Mouse (Mus musculus): ENCODE data around the gene Ube2cbp. TPM values are rescaled to one million over a fixed set of nuclear protein-coding genes. Genes with fewer than 3 reads are reported as not detected.
A peak's percentile ranks its signal among the peaks of the same experiment; 100 is the strongest.

Ube2cbp gene
- polyA plus RNA-seq, 1 experiment from 2014 or later, result 1.4 TPM

DNA sequence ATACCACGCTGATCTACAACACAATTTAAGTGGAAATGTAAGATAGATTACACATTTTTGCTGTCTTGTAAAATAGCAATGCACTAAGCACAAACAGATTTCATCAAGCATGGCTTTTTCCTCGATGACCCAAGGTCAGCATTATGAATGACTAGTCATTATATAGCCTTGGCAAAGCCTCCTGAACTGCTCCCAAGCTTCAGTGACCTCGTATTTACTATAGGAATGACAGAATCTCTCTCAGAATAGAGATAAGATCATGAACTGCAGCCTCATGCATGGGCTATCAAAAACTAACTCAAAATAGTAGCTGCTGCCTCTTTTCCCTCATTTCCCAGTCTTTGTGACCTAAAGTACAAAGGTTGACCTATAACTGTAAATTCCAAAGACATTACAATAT, 128.4 kb downstream of the Ube2cbp start:
- Histone ChIP-seq H3K9ac (replicated peaks; ENCODE audit: low read depth) (no peak overlapping the region), H3K4me2 (replicated peaks; ENCODE audit: low read depth, low read length) (no peak overlapping the region), H3K4me1 (ENCODE audit: insufficient read depth, low read depth, low read length) (no peaks in the 10 kb centered on the region), H3K9me3 (ENCODE audit: low read length) (no peaks in the 10 kb centered on the region), H3K36me3 (ENCODE audit: insufficient read depth, low read length) (no peaks in the 10 kb centered on the region), H3K27ac (ENCODE audit: low read length) (no peak overlapping the region), H3K4me3 (ENCODE audit: low read depth, low read length) (no peak overlapping the region), H3K27me3 (replicated peaks; ENCODE audit: insufficient read depth, low read length) (no peaks in the 10 kb centered on the region)
- DNase-seq (ENCODE audit: low spot score) (peak; percentile 4), ATAC-seq (no peak)
- WGBS, result 36% methylated on average over 3 of the region's 3 CpGs
- TF ChIP-seq CTCF (IDR thresholded peaks at IDR 0.05) (no peak), EP300 (IDR thresholded peaks at IDR 0.05) (no peak)

DNA sequence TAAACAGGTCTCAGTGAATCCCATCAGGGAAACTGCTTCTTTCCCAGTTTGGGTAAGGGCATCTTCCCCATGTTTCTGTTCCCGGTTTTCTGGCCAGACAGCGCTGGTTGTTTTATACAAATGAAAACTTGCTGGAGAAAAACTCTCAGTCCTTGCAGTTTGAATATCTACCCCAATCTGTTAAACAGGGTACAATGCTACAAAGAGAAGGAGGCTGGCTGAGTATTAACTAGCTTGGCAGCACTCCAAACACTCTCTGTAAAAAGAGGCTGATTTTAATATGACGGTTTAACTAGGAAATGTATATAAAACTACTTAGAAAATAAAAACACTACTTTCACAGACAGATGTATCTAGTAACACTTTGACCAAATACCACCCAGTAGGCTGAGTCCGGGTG, 129.2 kb downstream of the Ube2cbp start:
- H3K36me3 ChIP-seq (ENCODE audit: insufficient read depth, low read length), result no peaks in the 10 kb centered on the region
- H3K27me3 ChIP-seq (replicated peaks; ENCODE audit: insufficient read depth, low read length), result no peaks in the 10 kb centered on the region
- no peaks in the 10 kb centered on the region for H3K9me3 ChIP-seq (ENCODE audit: low read length)
- no peak overlapping the region for H3K4me3 ChIP-seq (ENCODE audit: low read depth, low read length)
- no peak for DNase-seq (ENCODE audit: low spot score)
- 29% methylated on average over 4 of the region's 4 CpGs for WGBS
- no peaks in the 10 kb centered on the region for H3K4me1 ChIP-seq (ENCODE audit: insufficient read depth, low read depth, low read length)
- TF ChIP-seq EP300 (IDR thresholded peaks at IDR 0.05) (no peak), CTCF (IDR thresholded peaks at IDR 0.05) (no peak)
- no peak overlapping the region for H3K9ac ChIP-seq (replicated peaks; ENCODE audit: low read depth)
- H3K4me2 ChIP-seq (replicated peaks; ENCODE audit: low read depth, low read length), result no peak overlapping the region
- ATAC-seq, result no peak
- no peak overlapping the region for H3K27ac ChIP-seq (ENCODE audit: low read length)

DNA sequence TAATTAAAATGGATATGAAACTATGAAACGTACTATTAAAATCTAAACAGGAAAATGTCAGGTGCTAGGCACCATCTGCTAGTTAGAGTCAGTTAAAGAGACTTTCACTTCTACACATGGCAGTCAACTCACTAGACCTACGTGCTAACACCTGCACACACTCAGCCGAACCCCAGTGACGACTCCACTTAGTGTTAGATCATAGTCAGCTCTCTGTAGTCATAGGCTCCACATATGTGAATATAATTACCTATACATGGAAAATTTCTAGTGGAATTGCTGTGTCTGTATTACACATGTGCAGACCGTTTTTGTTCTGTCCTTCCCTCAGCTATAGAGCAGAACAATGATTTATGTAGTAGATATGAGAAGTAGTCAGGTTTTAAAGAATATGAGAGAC, 130.4 kb downstream of the Ube2cbp start:
- no peaks in the 10 kb centered on the region for H3K27me3 ChIP-seq (replicated peaks; ENCODE audit: insufficient read depth, low read length)
- DNase-seq (ENCODE audit: low spot score) (no peak), ATAC-seq (no peak)
- no peaks in the 10 kb centered on the region for H3K4me1 ChIP-seq (ENCODE audit: insufficient read depth, low read depth, low read length)
- WGBS, result 89% methylated on average over 5 of the region's 5 CpGs
- TF ChIP-seq EP300 (IDR thresholded peaks at IDR 0.05) (no peak), CTCF (IDR thresholded peaks at IDR 0.05) (no peak)
- no peak overlapping the region for H3K9ac ChIP-seq (replicated peaks; ENCODE audit: low read depth)
- no peak overlapping the region for H3K4me3 ChIP-seq (ENCODE audit: low read depth, low read length)
- H3K27ac ChIP-seq (ENCODE audit: low read length), result no peak overlapping the region
- no peaks in the 10 kb centered on the region for H3K9me3 ChIP-seq (ENCODE audit: low read length)
- no peak overlapping the region for H3K4me2 ChIP-seq (replicated peaks; ENCODE audit: low read depth, low read length)
- no peaks in the 10 kb centered on the region for H3K36me3 ChIP-seq (ENCODE audit: insufficient read depth, low read length)

DNA sequence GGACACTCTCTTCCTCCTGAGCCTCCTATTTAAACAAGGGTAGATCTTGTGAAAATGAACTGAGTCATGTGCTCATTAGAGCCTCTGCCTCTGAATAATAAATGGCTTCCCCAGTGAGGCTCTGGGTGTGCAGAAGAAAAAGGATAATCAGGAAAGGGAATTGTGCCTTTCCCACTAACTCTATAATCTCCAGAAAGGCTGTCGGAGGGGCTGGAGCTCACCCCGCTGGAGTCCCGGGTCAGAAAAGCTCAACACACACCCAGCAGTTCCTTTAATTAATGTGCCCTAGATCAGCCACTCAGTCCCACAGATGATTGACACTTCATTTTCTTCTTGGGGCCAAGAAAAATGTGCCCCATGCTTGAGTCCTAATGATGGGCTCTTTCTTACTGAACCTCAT, 134.2 kb downstream of the Ube2cbp start:
- ATAC-seq (no peak), DNase-seq (ENCODE audit: low spot score) (no peak)
- Histone ChIP-seq H3K4me3 (ENCODE audit: low read depth, low read length) (no peak overlapping the region), H3K36me3 (ENCODE audit: insufficient read depth, low read length) (no peaks in the 10 kb centered on the region), H3K27ac (ENCODE audit: low read length) (no peak overlapping the region), H3K27me3 (replicated peaks; ENCODE audit: insufficient read depth, low read length) (no peaks in the 10 kb centered on the region), H3K4me2 (replicated peaks; ENCODE audit: low read depth, low read length) (no peak overlapping the region), H3K9me3 (ENCODE audit: low read length) (no peaks in the 10 kb centered on the region), H3K4me1 (ENCODE audit: insufficient read depth, low read depth, low read length) (no peaks in the 10 kb centered on the region), H3K9ac (replicated peaks; ENCODE audit: low read depth) (no peak overlapping the region)
- TF ChIP-seq EP300 (IDR thresholded peaks at IDR 0.05) (no peak), CTCF (IDR thresholded peaks at IDR 0.05) (no peak)
- 81% methylated on average over 3 of the region's 3 CpGs for WGBS

DNA sequence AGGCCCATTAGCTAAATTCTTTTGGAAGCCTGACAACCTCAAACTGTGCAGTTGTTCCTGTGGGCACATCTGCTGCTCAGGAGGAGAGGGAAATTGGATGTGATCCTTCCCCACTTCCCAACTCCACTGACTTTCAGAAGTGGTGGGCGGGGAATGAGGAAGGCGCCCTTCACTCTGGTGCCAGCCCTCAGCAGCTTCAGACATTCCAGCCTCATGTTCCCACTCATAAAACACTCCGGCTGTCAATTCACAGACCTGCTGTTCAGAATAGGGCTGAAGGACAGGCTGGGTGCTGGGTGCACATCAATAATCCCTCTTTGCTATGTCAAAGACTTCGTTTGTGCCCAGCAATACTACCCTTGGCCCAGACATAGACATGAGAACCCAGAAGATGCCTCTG, 136.5 kb downstream of the Ube2cbp start:
- Histone ChIP-seq H3K9me3 (ENCODE audit: low read length) (no peaks in the 10 kb centered on the region), H3K36me3 (ENCODE audit: insufficient read depth, low read length) (no peaks in the 10 kb centered on the region), H3K4me2 (replicated peaks; ENCODE audit: low read depth, low read length) (no peak overlapping the region), H3K9ac (replicated peaks; ENCODE audit: low read depth) (no peak overlapping the region), H3K27me3 (replicated peaks; ENCODE audit: insufficient read depth, low read length) (no peaks in the 10 kb centered on the region), H3K4me3 (ENCODE audit: low read depth, low read length) (no peak overlapping the region), H3K4me1 (ENCODE audit: insufficient read depth, low read depth, low read length) (no peaks in the 10 kb centered on the region), H3K27ac (ENCODE audit: low read length) (no peak overlapping the region)
- 43% methylated on average over 4 of the region's 4 CpGs for WGBS
- no peak for TF ChIP-seq EP300 (IDR thresholded peaks at IDR 0.05)
- no peak for ATAC-seq
- DNase-seq (ENCODE audit: low spot score), result no peak

DNA sequence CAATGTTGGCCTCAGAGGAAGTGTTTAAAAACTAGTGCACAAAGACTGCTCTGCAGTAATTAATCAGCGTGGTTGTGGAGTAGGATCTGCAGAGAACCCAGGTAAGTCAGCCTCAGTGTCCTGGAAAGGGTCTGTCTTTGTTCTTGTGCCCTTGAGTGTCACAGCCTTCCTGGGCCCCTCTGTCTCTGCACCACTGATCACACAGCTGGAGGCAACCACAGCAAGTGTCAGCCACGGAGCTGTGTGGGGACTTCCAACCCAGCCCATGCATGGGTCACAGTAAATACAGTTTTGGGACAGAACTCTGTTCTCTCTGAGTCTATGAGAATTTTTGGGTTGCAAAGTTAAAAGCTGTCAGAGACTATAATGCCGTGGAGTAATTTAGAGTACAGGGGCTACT, 137.4 kb downstream of the Ube2cbp start:
- no peak for TF ChIP-seq CTCF (IDR thresholded peaks at IDR 0.05)
- TF ChIP-seq EP300 (IDR thresholded peaks at IDR 0.05), result no peak
- H3K4me3 ChIP-seq (ENCODE audit: low read depth, low read length), result no peak overlapping the region
- H3K27me3 ChIP-seq (replicated peaks; ENCODE audit: insufficient read depth, low read length), result no peaks in the 10 kb centered on the region
- H3K36me3 ChIP-seq (ENCODE audit: insufficient read depth, low read length), result no peaks in the 10 kb centered on the region
- H3K4me1 ChIP-seq (ENCODE audit: insufficient read depth, low read depth, low read length), result no peaks in the 10 kb centered on the region
- WGBS, result 70% methylated on average over 3 of the region's 3 CpGs
- no peaks in the 10 kb centered on the region for H3K9me3 ChIP-seq (ENCODE audit: low read length)
- no peak overlapping the region for H3K9ac ChIP-seq (replicated peaks; ENCODE audit: low read depth)
- no peak overlapping the region for H3K27ac ChIP-seq (ENCODE audit: low read length)
- no peak overlapping the region for H3K4me2 ChIP-seq (replicated peaks; ENCODE audit: low read depth, low read length)
- ATAC-seq, result no peak
- no peak for DNase-seq (ENCODE audit: low spot score)

- H3K4me3 ChIP-seq (ENCODE audit: low read depth, low read length), result no peak overlapping the region
- H3K9me3 ChIP-seq (ENCODE audit: low read length), result no peaks in the 10 kb centered on the region
- H3K27ac ChIP-seq (ENCODE audit: low read length), result no peak overlapping the region
- no peak overlapping the region for H3K9ac ChIP-seq (replicated peaks; ENCODE audit: low read depth)
- TF ChIP-seq EP300 (IDR thresholded peaks at IDR 0.05), result no peak
- TF ChIP-seq CTCF (IDR thresholded peaks at IDR 0.05), result no peak
- no peaks in the 10 kb centered on the region for H3K27me3 ChIP-seq (replicated peaks; ENCODE audit: insufficient read depth, low read length)
- no peaks in the 10 kb centered on the region for H3K4me1 ChIP-seq (ENCODE audit: insufficient read depth, low read depth, low read length)
- 64% methylated on average over 1 of the region's 1 CpGs for WGBS
- H3K36me3 ChIP-seq (ENCODE audit: insufficient read depth, low read length), result no peaks in the 10 kb centered on the region
- DNase-seq (ENCODE audit: low spot score), result no peak
- H3K4me2 ChIP-seq (replicated peaks; ENCODE audit: low read depth, low read length), result no peak overlapping the region
- ATAC-seq, result no peak
Observed at GRCm38 (mm10) chr9:86324772-86325171, 140.0 kb downstream of the Ube2cbp start.
